Mouse (Mus musculus) heart, embryonic 15.5 days (tissue): ENCODE measurements at regions not wholly inside any gene's neighbourhood (a gene's known extent, or its start where the extent isn't known, plus 50 kb on each side); places are given as distances from the start of the nearest gene placed in this dataset.

Source experiments
- ATAC-seq: fragments of 200-750 bp; cut with Nextera tagmentation; replicated peaks from 2 replicates; pipeline ENCODE4 v1.8.0; 2017; ENCODE audit warnings: low read depth, moderate TSS enrichment; ENCODE audit not compliant: insufficient number of reproducible peaks, insufficient read depth, low FRiP score
- H3K27ac ChIP-seq: fragments of 300-500 bp; sonication (generic); 2 replicates; pipeline ENCODE4 v1.5.1; 2015; ENCODE audit warnings: mild to moderate bottlenecking, inconsistent platforms
- H3K27me3 ChIP-seq: fragments of 300-500 bp; sonication (generic); 2 replicates; pipeline ENCODE4 v1.6.1; 2015; ENCODE audit warnings: inconsistent platforms
- H3K36me3 ChIP-seq: fragments of 300-500 bp; sonication (generic); 2 replicates; pipeline ENCODE4 v1.6.1; 2015; ENCODE audit warnings: mild to moderate bottlenecking, inconsistent platforms
- H3K4me1 ChIP-seq: fragments of 300-500 bp; sonication (generic); replicated peaks from 2 replicates; pipeline ENCODE4 v1.6.1; 2015; ENCODE audit warnings: inconsistent platforms
- H3K4me2 ChIP-seq: fragments of 300-500 bp; sonication (generic); 2 replicates; pipeline ENCODE4 v1.6.1; 2015; ENCODE audit warnings: inconsistent platforms, mild to moderate bottlenecking, moderate library complexity
- H3K4me3 ChIP-seq: fragments of 300-500 bp; sonication (generic); 2 replicates; pipeline ENCODE4 v1.5.1; 2015; ENCODE audit warnings: mild to moderate bottlenecking, inconsistent platforms
- H3K9ac ChIP-seq: fragments of 300-500 bp; sonication (generic); 2 replicates; pipeline ENCODE4 v1.6.1; 2015; ENCODE audit warnings: mild to moderate bottlenecking, inconsistent platforms
- H3K9me3 ChIP-seq: fragments of 300-500 bp; sonication (generic); replicated peaks from 2 replicates; pipeline ENCODE4 v1.6.1; 2016; ENCODE audit warnings: inconsistent platforms
- WGBS: fragments of 180-500 bp; shearing (Covaris S2); methylation state at CpG from one replicate; pipeline ENCODE4 v1.1.7; 2015; ENCODE audit warnings: mixed read lengths; 5-methylcytosine and 5-hydroxymethylcytosine counted together

- Histone ChIP-seq H3K27ac (no peak overlapping the region), H3K4me3 (no peak overlapping the region), H3K27me3 (no peaks in the 10 kb centered on the region), H3K4me2 (no peak overlapping the region), H3K4me1 (no peaks in the 10 kb centered on the region), H3K36me3 (no peaks in the 10 kb centered on the region), H3K9ac (no peak overlapping the region), H3K9me3 (no peaks in the 10 kb centered on the region)
- no peak for ATAC-seq
- WGBS, result 35% methylated on average over 4 of the region's 4 CpGs
Observed at GRCm38 (mm10) chr15:51197466-51198158, 2687.1 kb upstream of the Gm7489 start.

DNA sequence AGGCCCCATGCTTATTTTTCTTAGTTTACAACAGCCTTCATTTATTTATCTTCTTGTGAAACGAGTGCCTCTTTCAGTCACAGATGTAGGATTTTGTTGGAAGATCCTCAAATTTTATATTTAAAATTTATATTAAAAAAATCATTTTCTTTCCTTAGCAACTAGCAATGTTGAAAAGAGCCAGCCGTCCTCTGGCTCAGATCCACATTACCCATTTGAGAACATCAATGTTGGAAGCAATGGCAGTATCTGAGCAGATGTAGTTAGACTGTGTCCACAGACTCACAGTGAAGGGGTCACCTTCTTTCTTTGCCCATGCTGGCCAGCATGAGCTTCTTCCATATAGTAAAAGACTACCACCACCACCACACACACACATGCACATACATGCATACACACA lies 2681.4 kb upstream of the Gm7489 start:
- ATAC-seq, result no peak
- Histone ChIP-seq H3K4me3 (no peak overlapping the region), H3K27ac (no peak overlapping the region), H3K4me2 (no peak overlapping the region), H3K9ac (no peak overlapping the region), H3K36me3 (no peaks in the 10 kb centered on the region), H3K4me1 (no peaks in the 10 kb centered on the region), H3K9me3 (no peaks in the 10 kb centered on the region), H3K27me3 (no peaks in the 10 kb centered on the region)
- 63% methylated on average over 2 of the region's 2 CpGs for WGBS

- no peak overlapping the region for H3K4me3 ChIP-seq
- ATAC-seq, result no peak
- 67% methylated on average over 3 of the region's 3 CpGs for WGBS
- no peak overlapping the region for H3K9ac ChIP-seq
- no peaks in the 10 kb centered on the region for H3K36me3 ChIP-seq
- no peak overlapping the region for H3K27ac ChIP-seq
- H3K4me1 ChIP-seq, result no peaks in the 10 kb centered on the region
- no peaks in the 10 kb centered on the region for H3K27me3 ChIP-seq
- no peak overlapping the region for H3K4me2 ChIP-seq
- no peaks in the 10 kb centered on the region for H3K9me3 ChIP-seq
Observed at GRCm38 (mm10) chr15:51206050-51206449, 2678.7 kb upstream of the Gm7489 start.

GRCm38 (mm10) chr15:51206773-51207172 lies 2677.9 kb upstream of the Gm7489 start:
- Histone ChIP-seq H3K36me3 (no peaks in the 10 kb centered on the region), H3K4me3 (no peak overlapping the region), H3K9ac (no peak overlapping the region), H3K4me2 (no peak overlapping the region), H3K4me1 (no peaks in the 10 kb centered on the region), H3K9me3 (no peaks in the 10 kb centered on the region), H3K27me3 (no peaks in the 10 kb centered on the region), H3K27ac (no peak overlapping the region)
- 79% methylated on average over 2 of the region's 2 CpGs for WGBS
- no peak for ATAC-seq

DNA sequence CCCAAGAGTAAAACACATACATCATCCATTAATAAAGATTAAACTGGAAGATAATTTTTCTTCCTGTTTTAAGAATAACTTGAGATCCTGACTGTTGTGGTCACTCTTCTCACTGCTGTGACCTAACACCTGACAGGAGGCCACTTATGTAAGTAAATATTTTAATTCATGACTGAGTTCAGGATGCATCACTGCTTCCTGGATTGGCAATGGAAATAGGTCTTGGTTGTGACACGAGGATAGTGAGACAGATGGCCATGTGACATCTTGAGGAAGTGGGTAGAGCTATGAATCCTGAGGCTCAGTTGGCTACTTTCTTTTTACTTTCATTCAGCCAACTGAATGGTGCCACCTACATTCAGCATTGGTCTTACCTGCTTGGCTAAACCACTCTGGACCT lies 2649.8 kb upstream of the Gm7489 start:
- Histone ChIP-seq H3K4me2 (no peak overlapping the region), H3K4me3 (no peak overlapping the region), H3K9ac (no peak overlapping the region), H3K27ac (no peak overlapping the region), H3K4me1 (no peaks in the 10 kb centered on the region), H3K9me3 (no peaks in the 10 kb centered on the region), H3K27me3 (no peaks in the 10 kb centered on the region), H3K36me3 (no peaks in the 10 kb centered on the region)
- no peak for ATAC-seq
- WGBS, result 70% methylated on average over 1 of the region's 1 CpGs

- ATAC-seq, result no peak
- no peaks in the 10 kb centered on the region for H3K4me1 ChIP-seq
- H3K9me3 ChIP-seq, result no peaks in the 10 kb centered on the region
- H3K4me3 ChIP-seq, result no peak overlapping the region
- H3K27ac ChIP-seq, result no peak overlapping the region
- H3K36me3 ChIP-seq, result no peaks in the 10 kb centered on the region
- H3K27me3 ChIP-seq, result no peaks in the 10 kb centered on the region
- 92% methylated on average over 2 of the region's 2 CpGs for WGBS
- no peak overlapping the region for H3K9ac ChIP-seq
- no peak overlapping the region for H3K4me2 ChIP-seq
Observed at GRCm38 (mm10) chr15:51244596-51244995, 2640.1 kb upstream of the Gm7489 start.

- 81% methylated on average over 5 of the region's 5 CpGs for WGBS
- no peaks in the 10 kb centered on the region for H3K36me3 ChIP-seq
Observed at GRCm38 (mm10) chr15:51247259-51247658, 2637.4 kb upstream of the Gm7489 start.

DNA sequence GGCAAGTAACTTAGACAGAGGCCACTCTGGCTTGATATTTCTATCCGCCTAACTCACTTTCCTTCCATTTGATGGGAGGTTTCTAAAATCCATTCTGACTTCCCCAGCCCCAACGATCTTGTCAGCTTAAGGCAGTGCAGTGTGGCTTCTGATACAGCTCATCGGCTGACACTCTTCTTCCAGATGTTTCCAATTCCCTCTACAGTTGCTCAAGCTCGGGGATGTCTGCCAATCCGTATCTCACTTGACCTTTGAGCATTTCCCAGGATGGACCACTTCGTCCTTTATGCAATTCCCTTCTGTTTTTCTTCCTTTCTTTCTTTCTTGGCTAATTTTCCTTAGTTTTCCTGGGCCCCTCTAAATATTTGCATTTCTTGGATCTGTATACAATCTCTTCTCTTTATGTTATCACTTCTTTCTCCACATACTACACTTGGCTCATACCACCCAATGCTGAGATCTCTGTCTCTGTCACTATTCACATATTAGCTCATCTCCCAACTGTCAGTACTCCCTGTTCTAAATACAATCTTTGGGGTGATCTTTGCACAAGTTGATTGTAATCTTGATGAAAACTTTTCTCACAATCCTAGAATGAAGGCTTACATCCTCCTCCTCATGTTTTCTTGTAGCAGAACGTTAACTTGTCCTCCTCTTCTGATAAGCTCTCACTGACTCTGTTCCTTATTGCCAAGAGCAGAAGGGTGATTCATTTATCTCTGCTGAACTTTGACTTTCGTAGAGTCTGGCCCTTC lies 2636.5 kb upstream of the Gm7489 start:
- Histone ChIP-seq H3K27ac (no peak overlapping the region), H3K4me1 (no peaks in the 10 kb centered on the region), H3K27me3 (no peaks in the 10 kb centered on the region), H3K36me3 (no peaks in the 10 kb centered on the region), H3K9me3 (no peaks in the 10 kb centered on the region), H3K4me3 (no peak overlapping the region), H3K9ac (no peak overlapping the region), H3K4me2 (no peak overlapping the region)
- WGBS, result 44% methylated on average over 8 of the region's 8 CpGs
- no peak for ATAC-seq

More at GRCm38 (mm10) chr15:51247259-51247658, 2637.4 kb upstream of the Gm7489 start:
- no peaks in the 10 kb centered on the region for H3K4me1 ChIP-seq
- no peak for ATAC-seq
- no peaks in the 10 kb centered on the region for H3K27me3 ChIP-seq
- no peaks in the 10 kb centered on the region for H3K9me3 ChIP-seq
- no peak overlapping the region for H3K4me3 ChIP-seq
- H3K9ac ChIP-seq, result no peak overlapping the region
- no peak overlapping the region for H3K4me2 ChIP-seq
- no peak overlapping the region for H3K27ac ChIP-seq

GRCm38 (mm10) chr15:51248789-51249040 lies 2636.0 kb upstream of the Gm7489 start:
- H3K4me1 ChIP-seq, result no peaks in the 10 kb centered on the region
- WGBS, result 61% methylated on average over 5 of the region's 5 CpGs
- H3K27ac ChIP-seq, result no peak overlapping the region
- no peaks in the 10 kb centered on the region for H3K9me3 ChIP-seq
- no peak overlapping the region for H3K4me3 ChIP-seq
- no peaks in the 10 kb centered on the region for H3K36me3 ChIP-seq
- ATAC-seq, result no peak
- no peak overlapping the region for H3K4me2 ChIP-seq
- no peak overlapping the region for H3K9ac ChIP-seq
- no peaks in the 10 kb centered on the region for H3K27me3 ChIP-seq

DNA sequence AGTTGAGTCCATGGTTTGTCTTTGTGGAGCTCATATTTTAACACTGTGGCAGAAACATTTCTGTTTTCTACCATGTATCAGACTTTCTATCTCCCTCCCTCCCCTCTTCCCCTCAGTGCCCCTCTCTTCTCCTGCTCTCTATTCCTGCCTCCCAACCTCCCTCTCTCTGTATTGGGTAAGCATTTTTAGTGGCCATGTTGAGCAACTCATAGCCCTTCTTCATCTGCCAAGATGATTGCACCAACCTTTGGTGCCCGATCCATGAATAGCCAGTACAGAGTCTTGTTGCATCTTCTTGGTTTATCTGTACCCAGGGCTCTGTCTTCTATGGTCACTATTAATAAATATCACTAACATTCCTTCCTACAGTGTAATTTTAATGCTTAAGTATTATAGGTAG lies 2630.6 kb upstream of the Gm7489 start:
- Histone ChIP-seq H3K27me3 (no peaks in the 10 kb centered on the region), H3K27ac (no peak overlapping the region), H3K9ac (no peak overlapping the region), H3K36me3 (no peaks in the 10 kb centered on the region), H3K4me2 (no peak overlapping the region), H3K4me3 (no peak overlapping the region), H3K4me1 (no peaks in the 10 kb centered on the region), H3K9me3 (no peaks in the 10 kb centered on the region)
- WGBS, result 91% methylated on average over 1 of the region's 1 CpGs
- ATAC-seq, result no peak

DNA sequence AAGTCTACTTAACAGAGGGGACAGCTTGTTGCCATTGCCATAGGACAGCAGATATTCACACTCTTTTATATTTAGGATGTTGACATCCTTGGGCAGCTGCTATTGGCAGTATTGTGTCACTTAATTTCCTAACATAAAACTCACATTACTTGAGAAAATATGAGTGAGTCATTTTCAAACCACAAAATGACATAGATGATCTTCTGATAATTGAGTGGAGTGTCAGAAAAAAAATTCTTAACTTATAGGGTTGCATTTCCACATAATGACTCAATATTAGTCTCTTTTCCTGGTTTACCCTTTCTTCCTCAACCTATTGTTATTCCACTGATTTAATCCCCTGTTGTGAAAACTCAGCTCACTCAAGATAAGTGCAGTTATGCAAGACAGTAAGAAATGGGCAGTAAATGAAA lies 2629.5 kb upstream of the Gm7489 start:
- ATAC-seq, result no peak
- H3K9me3 ChIP-seq, result no peaks in the 10 kb centered on the region
- H3K4me1 ChIP-seq, result no peaks in the 10 kb centered on the region
- H3K4me3 ChIP-seq, result no peak overlapping the region
- H3K27me3 ChIP-seq, result no peaks in the 10 kb centered on the region
- no peak overlapping the region for H3K4me2 ChIP-seq
- H3K9ac ChIP-seq, result no peak overlapping the region
- no peak overlapping the region for H3K27ac ChIP-seq
- no peaks in the 10 kb centered on the region for H3K36me3 ChIP-seq

DNA sequence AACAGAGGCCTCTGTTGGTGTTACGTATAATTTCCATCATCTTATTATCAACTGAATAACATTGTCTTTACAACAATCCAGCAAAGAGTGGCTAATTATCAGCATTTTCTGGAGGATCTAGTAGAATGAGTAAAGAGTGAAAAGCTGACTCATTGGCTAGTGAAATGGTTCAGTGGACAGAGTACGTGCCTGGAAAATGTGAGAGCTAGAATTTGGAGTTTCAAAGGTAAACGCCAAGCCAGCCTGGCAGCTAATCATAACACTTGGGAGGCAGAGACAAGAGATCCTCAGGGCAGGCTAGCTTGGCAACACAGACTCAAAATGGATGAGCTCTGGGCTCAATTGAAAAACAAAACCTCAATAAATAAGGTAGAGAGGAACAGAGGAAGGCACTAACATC lies 2628.0 kb upstream of the Gm7489 start:
- no peak overlapping the region for H3K4me2 ChIP-seq
- no peaks in the 10 kb centered on the region for H3K36me3 ChIP-seq
- H3K4me3 ChIP-seq, result no peak overlapping the region
- no peak for ATAC-seq
- WGBS, result 81% methylated on average over 3 of the region's 3 CpGs
- H3K27ac ChIP-seq, result no peak overlapping the region
- H3K9me3 ChIP-seq, result no peaks in the 10 kb centered on the region
- no peaks in the 10 kb centered on the region for H3K4me1 ChIP-seq
- H3K27me3 ChIP-seq, result no peaks in the 10 kb centered on the region
- no peak overlapping the region for H3K9ac ChIP-seq
